1 mouse cellular context compared by ENCODE assay signal in genomic region chr3:54728100-54728499, GRCm38 (mm10).
TF ChIP-seq lines count a peak whose summit lies in the region.

No protein-coding gene starts in this region.

TF ChIP-seq in CH12.LX, 34 proteins besides CTCF, POLR2A, EP300 and RAD21 (continued from another document):
- TF ChIP-seq NRF1 (IDR thresholded peaks at IDR 0.05; ENCODE audit: low read depth, low read length) = 0 out of 2 replicates have a peak, but pooled peaks have one; percentile 23
